Mouse (Mus musculus) small intestine, adult 2 months (tissue): Measurements from ENCODE around the gene Cep112.

Source experiments
- CTCF ChIP-seq: fragments of 200-500 bp; IDR thresholded peaks from 2 replicates; pipeline ENCODE4 v1.5.1; 2012; ENCODE audit warnings: low read depth, mild to moderate bottlenecking, control low read depth, inconsistent platforms, low read length, moderate library complexity, mixed read lengths; ENCODE audit not compliant: insufficient replicate concordance, insufficient read length; ENCODE audit errors: extremely low read depth
- POLR2A ChIP-seq: fragments of 200-500 bp; IDR thresholded peaks from 2 replicates; pipeline ENCODE4 v1.6.1; 2012; ENCODE audit warnings: low read depth, mild to moderate bottlenecking, control low read depth, inconsistent platforms, low read length, moderate library complexity

- TF ChIP-seq CTCF (no peak), POLR2A (no peak)
These were observed 181.8 kb downstream of the Cep112 start for GRCm38 (mm10) chr11:108606836-108607235.
